Mouse (Mus musculus) erythroblast, embryonic 14.5 days (primary cell): Measurements from ENCODE around the gene Fhl5.

Experiments
- GATA1 ChIP-seq: IDR thresholded peaks from 2 replicates; pipeline ENCODE4 v1.6.1; 2012; ENCODE audit warnings: low read length, inconsistent platforms, mixed read lengths
- TAL1 ChIP-seq: IDR thresholded peaks from 3 replicates; pipeline ENCODE4 v1.6.1; 2012; ENCODE audit warnings: low read length, inconsistent platforms, mixed read lengths

- TF ChIP-seq GATA1 (no peak), TAL1 (no peak)
Observed at GRCm38 (mm10) chr4:25232546-25232945, 10.1 kb downstream of the Fhl5 start.
